ENCODE assay signal across 9 mouse cellular contexts in the genomic region with DNA sequence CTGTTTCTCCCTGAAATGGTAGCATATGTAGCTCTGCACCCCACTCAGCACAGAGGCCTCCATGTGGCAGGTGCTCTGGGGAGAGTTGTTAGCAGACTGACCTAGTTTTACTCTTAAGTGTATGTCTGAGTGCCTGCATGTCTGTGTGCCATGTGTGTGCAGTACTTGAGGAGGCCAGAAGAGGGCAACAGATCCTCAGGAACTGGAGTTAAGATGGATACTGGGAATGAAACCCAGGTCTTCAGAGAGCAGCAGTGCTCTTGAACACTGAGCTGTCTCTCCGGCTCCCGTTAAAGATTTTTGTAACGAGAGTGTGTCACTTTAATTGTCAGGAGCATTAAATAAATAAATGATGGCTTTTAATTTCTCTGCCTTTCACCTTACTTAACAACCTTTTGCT. TPM values are rescaled to one million over a fixed set of nuclear protein-coding genes. Genes with fewer than 3 reads are reported as not detected.
DNase-seq lines count a peak whose midpoint lies in the region; TF ChIP-seq lines count a peak whose summit lies in the region.
"Had no signal": no experiment of that assay in that cellular context is flagged by ENCODE, and none has a peak within 500 bp of the region (broad histone marks: within the 10 kb centered on the region; RNA-seq: fewer than 3 reads in every experiment).

No protein-coding gene starts in this region.

- no peak for TF ChIP-seq POLR2A in embryonic fibroblast, embryonic 13.5 days (IDR thresholded peaks at IDR 0.05; ENCODE audit: low read depth, low read length)

- H3K27ac ChIP-seq in gastrocnemius, adult 2 months = peak overlapping the region; percentile 66; the same call in 1 of the 2 replicates
- H3K27ac ChIP-seq in embryonic fibroblast, embryonic 13.5 days (ENCODE audit: insufficient read depth, low read length) = no peak overlapping the region

- peak; percentile 65 for TF ChIP-seq CTCF in gastrocnemius, adult 2 months (IDR thresholded peaks at IDR 0.05)
- 0 out of 2 replicates have a peak, but pooled peaks have one; percentile 15 for TF ChIP-seq CTCF in embryonic fibroblast, embryonic 13.5 days (IDR thresholded peaks at IDR 0.05; ENCODE audit: borderline replicate concordance, insufficient read depth, low read length)

- peaks cover 12% of the 10 kb centered on the region for H3K4me1 ChIP-seq in embryonic fibroblast, embryonic 13.5 days (ENCODE audit: control insufficient read depth, insufficient read depth, low read length)

- intact Hi-C loops in gastrocnemius, adult 2 months (cut with DNase I) = no loop called here
- intact Hi-C loops in gastrocnemius, postnatal 36 days (cut with DNase I) = no loop called here

- DNase-seq in gastrocnemius, adult 2 months = no peak
- no peak for DNase-seq in gastrocnemius, postnatal 36 days
- peak; percentile 46 for DNase-seq in right cerebral cortex, postnatal 14 days
- DNase-seq in right cerebral cortex, postnatal 25 days = no peak
- DNase-seq in thymus, postnatal 14 days = peak; percentile 56
- DNase-seq in heart, adult 18-20 months = no peak
- DNase-seq in urinary bladder, adult 2 months (ENCODE audit: low spot score) = no peak

- H3K4me3 ChIP-seq in gastrocnemius, adult 2 months = no peak overlapping the region
- no peak overlapping the region for H3K4me3 ChIP-seq in embryonic fibroblast, embryonic 13.5 days (ENCODE audit: insufficient read depth, low read length)
- H3K4me3 ChIP-seq: erythroblast, embryonic 14.5 days had no signal

RNA-seq across cellular contexts. Expression of gene Ift122, which starts 35.0 kb away (rescaled TPM):
- 1 to 10 TPM; 4.9 to 5.1 TPM for total RNA-seq in gastrocnemius, adult 2 months (2021)
- total RNA-seq in gastrocnemius, postnatal 36 days (2021) = 1 to 10 TPM; 4.0 to 8.8 TPM
- polyA plus RNA-seq in embryonic fibroblast, embryonic 13.5 days (2011; ENCODE audit: insufficient read length, low read depth, missing spikeins) = 13.5 and 19.1 TPM in 2 replicates
- total RNA-seq in heart, adult 18-20 months (2021) = 1 to 10 TPM; 6.5 to 7.4 TPM
- polyA plus RNA-seq in urinary bladder, adult 2 months (2012; rRNA removed) = 12.8 and 13.7 TPM in 2 replicates

RNA-seq across cellular contexts. Expression of gene Mbd4, which starts 35.1 kb away (rescaled TPM):
- under 1 TPM; 0.75 to 0.77 TPM for total RNA-seq in gastrocnemius, adult 2 months (2021)
- under 1 TPM; 0.89 to 0.91 TPM for total RNA-seq in gastrocnemius, postnatal 36 days (2021)
- 5.9 and 6.4 TPM in 2 replicates for polyA plus RNA-seq in embryonic fibroblast, embryonic 13.5 days (2011; ENCODE audit: insufficient read length, low read depth, missing spikeins)
- 1 to 10 TPM in 1 of 2 experiments, under 1 TPM in 1; 0.79 to 1.1 TPM for total RNA-seq in heart, adult 18-20 months (2021)
- polyA plus RNA-seq in urinary bladder, adult 2 months (2012; rRNA removed) = 4.4 and 5.0 TPM in 2 replicates

RNA-seq across cellular contexts. Expression of gene Rho, which starts 43.3 kb away (rescaled TPM):
- under 1 TPM in 1 of 2 experiments, not detected in 1; 0.06 TPM for total RNA-seq in gastrocnemius, adult 2 months (2021)
- total RNA-seq in gastrocnemius, postnatal 36 days (2021) = not detected
- polyA plus RNA-seq in embryonic fibroblast, embryonic 13.5 days (2011; ENCODE audit: insufficient read length, low read depth, missing spikeins) = not detected in 2 replicates
- total RNA-seq in heart, adult 18-20 months (2021) = not detected
- polyA plus RNA-seq in urinary bladder, adult 2 months (2012; rRNA removed) = 0.44 and 0.66 TPM in 2 replicates
- polyA plus RNA-seq: erythroblast, embryonic 14.5 days had no signal

RNA-seq across cellular contexts. Expression of gene Efcab12, which starts 50.1 kb away (rescaled TPM):
- total RNA-seq in gastrocnemius, adult 2 months (2021) = not detected
- under 1 TPM; 0.10 to 0.25 TPM for total RNA-seq in gastrocnemius, postnatal 36 days (2021)
- 0.19 and 0.20 TPM in 2 replicates for polyA plus RNA-seq in embryonic fibroblast, embryonic 13.5 days (2011; ENCODE audit: insufficient read length, low read depth, missing spikeins)
- under 1 TPM; 0.27 to 0.54 TPM for total RNA-seq in heart, adult 18-20 months (2021)
- polyA plus RNA-seq in urinary bladder, adult 2 months (2012; rRNA removed) = 0.56 and 0.74 TPM in 2 replicates
- polyA plus RNA-seq: erythroblast, embryonic 14.5 days had no signal

RNA-seq across cellular contexts. Expression of gene H1foo, which starts 56.4 kb away (rescaled TPM):
- not detected for total RNA-seq in gastrocnemius, adult 2 months (2021)
- total RNA-seq in gastrocnemius, postnatal 36 days (2021) = not detected
- polyA plus RNA-seq in embryonic fibroblast, embryonic 13.5 days (2011; ENCODE audit: insufficient read length, low read depth, missing spikeins) = not detected in 2 replicates
- total RNA-seq in heart, adult 18-20 months (2021) = not detected
- not detected in 2 replicates for polyA plus RNA-seq in urinary bladder, adult 2 months (2012; rRNA removed)
- polyA plus RNA-seq: erythroblast, embryonic 14.5 days had no signal

Comparison
In these comparisons a context has a peak if more than half of its experiments do, and no peak if none do; other contexts are left out.
1. DNase-seq: peak in right cerebral cortex, postnatal 14 days (single experiment) and thymus, postnatal 14 days (single experiment); none in gastrocnemius, adult 2 months (single experiment), gastrocnemius, postnatal 36 days (0 of 2), right cerebral cortex, postnatal 25 days (single experiment), heart, adult 18-20 months (0 of 2) and urinary bladder, adult 2 months (single experiment).